Mouse (Mus musculus) stomach, postnatal 0 days (tissue): Measurements from ENCODE around the gene Scn1b.

Source experiments
- CTCF ChIP-seq: IDR thresholded peaks from 2 replicates; pipeline ENCODE4 v1.5.1; 2016; ENCODE audit warnings: antibody characterized with exemption, low read depth, mild to moderate bottlenecking, moderate library complexity
- EP300 ChIP-seq: optimal IDR thresholded peaks from 2 replicates; pipeline ENCODE3; 2016; ENCODE audit warnings: antibody characterized with exemption

- no peak for TF ChIP-seq CTCF
- TF ChIP-seq EP300: no peak
Observed at GRCm38 (mm10) chr7:31070324-31070723, 56.5 kb downstream of the Scn1b start.
